Mouse (Mus musculus): ENCODE data around the gene Klf11. TPM values are rescaled to one million over a fixed set of nuclear protein-coding genes. Genes with fewer than 3 reads are reported as not detected.
"Not testable (repeated sequence)": the region's sequence is repeated elsewhere in the genome, so short reads cannot be mapped to it uniquely, and the experiment has no call there.

Gene Klf11
- polyA plus RNA-seq, 1 experiment from 2014 or later, result 8.7 TPM

GRCm38 (mm10) chr12:24686038-24686695 is 35.1 kb downstream of the Klf11 start:
- H3K27ac ChIP-seq (ENCODE audit: low read depth, low read length), result peak overlapping the region; percentile 52
- no peaks in the 10 kb centered on the region for H3K9me3 ChIP-seq (ENCODE audit: control insufficient read depth, low read length)
- no peaks in the 10 kb centered on the region for H3K36me3 ChIP-seq (ENCODE audit: control insufficient read depth, insufficient read depth, low read length)
- WGBS, result 49% methylated on average over 6 of the region's 6 CpGs
- ATAC-seq (replicated peaks; ENCODE audit: low FRiP score) (peak; percentile 77), DNase-seq (ENCODE audit: low spot score) (no peak)
- H3K4me2 ChIP-seq, result no peak overlapping the region; the same call in 1 of the 2 replicates
- no peak overlapping the region for H3K4me3 ChIP-seq (ENCODE audit: low read depth, low read length)
- H3K27me3 ChIP-seq (replicated peaks; ENCODE audit: control insufficient read depth, insufficient read depth, low read length), result peaks cover 22% of the 10 kb centered on the region
- peaks cover 7% of the 10 kb centered on the region for H3K4me1 ChIP-seq (replicated peaks; ENCODE audit: control insufficient read depth, insufficient read depth, low read length)
- no peak overlapping the region for H3K9ac ChIP-seq (ENCODE audit: low read depth, low read length)

DNA sequence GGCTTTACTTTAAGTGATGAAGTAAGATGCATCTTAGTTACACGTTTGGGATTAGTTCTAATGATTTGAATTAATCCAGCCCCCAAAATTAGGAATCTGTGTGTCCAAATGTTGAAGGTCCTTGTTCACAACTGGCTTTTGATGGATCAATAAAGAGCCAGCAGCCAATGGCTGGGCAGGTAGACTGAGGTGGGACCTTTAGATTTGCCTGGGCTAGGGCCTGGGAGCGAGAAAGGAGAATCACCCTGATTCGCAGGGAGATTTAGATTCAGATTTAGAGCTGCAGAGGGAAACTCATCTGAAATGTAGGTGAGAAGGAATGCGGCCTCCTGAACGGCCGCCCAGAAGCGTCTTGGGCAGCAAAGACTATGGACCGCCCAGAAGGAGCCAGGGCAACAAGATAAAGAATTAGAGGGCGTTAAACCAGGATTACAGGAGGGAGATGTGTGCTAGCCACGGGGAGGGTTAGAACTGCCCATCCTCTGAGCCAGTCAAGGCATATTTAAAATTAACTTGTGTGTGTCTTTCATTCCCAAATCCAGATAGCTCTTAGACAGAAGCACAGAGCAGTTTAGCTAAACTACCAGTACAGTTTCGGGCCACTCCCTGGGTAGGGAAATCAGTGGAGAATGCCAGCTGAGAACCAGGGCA is 35.7 kb downstream of the Klf11 start:
- peak overlapping the region; percentile 44 for H3K27ac ChIP-seq (ENCODE audit: low read depth, low read length)
- H3K4me1 ChIP-seq (replicated peaks; ENCODE audit: control insufficient read depth, insufficient read depth, low read length), result peaks cover 1% of the 10 kb centered on the region
- DNase-seq (ENCODE audit: low spot score) (no peak), ATAC-seq (replicated peaks; ENCODE audit: low FRiP score) (peak; percentile 61; the same call in 1 of the 2 replicates)
- 59% methylated on average over 11 of the region's 11 CpGs for WGBS
- H3K4me3 ChIP-seq (ENCODE audit: low read depth, low read length), result no peak overlapping the region
- no peak overlapping the region for H3K9ac ChIP-seq (ENCODE audit: low read depth, low read length)
- H3K4me2 ChIP-seq, result no peak overlapping the region
- no peaks in the 10 kb centered on the region for H3K9me3 ChIP-seq (ENCODE audit: control insufficient read depth, low read length)
- no peaks in the 10 kb centered on the region for H3K36me3 ChIP-seq (ENCODE audit: control insufficient read depth, insufficient read depth, low read length)
- H3K27me3 ChIP-seq (replicated peaks; ENCODE audit: control insufficient read depth, insufficient read depth, low read length), result peaks cover 16% of the 10 kb centered on the region

- Histone ChIP-seq H3K4me1 (replicated peaks; ENCODE audit: control insufficient read depth, insufficient read depth, low read length) (no peaks in the 10 kb centered on the region; the same call in 1 of the 2 replicates), H3K4me3 (ENCODE audit: low read depth, low read length) (no peak overlapping the region), H3K9ac (ENCODE audit: low read depth, low read length) (no peak overlapping the region), H3K27ac (ENCODE audit: low read depth, low read length) (no peak overlapping the region), H3K27me3 (replicated peaks; ENCODE audit: control insufficient read depth, insufficient read depth, low read length) (0 out of 2 replicates have a peak, but pooled peaks cover 2% of the 10 kb centered on the region), H3K36me3 (ENCODE audit: control insufficient read depth, insufficient read depth, low read length) (no peaks in the 10 kb centered on the region), H3K4me2 (no peak overlapping the region), H3K9me3 (ENCODE audit: control insufficient read depth, low read length) (no peaks in the 10 kb centered on the region)
- WGBS, result 75% methylated on average over 3 of the region's 3 CpGs
- DNase-seq (ENCODE audit: low spot score), result no peak
- no peak for ATAC-seq (replicated peaks; ENCODE audit: low FRiP score)
These were observed 39.3 kb downstream of the Klf11 start for GRCm38 (mm10) chr12:24690351-24690750.

- H3K9me3 ChIP-seq (ENCODE audit: control insufficient read depth, low read length), result no peaks in the 10 kb centered on the region
- WGBS, result 34% methylated on average over 16 of the region's 16 CpGs
- no peaks in the 10 kb centered on the region for H3K4me1 ChIP-seq (replicated peaks; ENCODE audit: control insufficient read depth, insufficient read depth, low read length)
- no peaks in the 10 kb centered on the region for H3K36me3 ChIP-seq (ENCODE audit: control insufficient read depth, insufficient read depth, low read length)
- H3K9ac ChIP-seq (ENCODE audit: low read depth, low read length), result no peak overlapping the region
- DNase-seq (ENCODE audit: low spot score), result peak; percentile 74
- H3K27ac ChIP-seq (ENCODE audit: low read depth, low read length), result no peak overlapping the region
- H3K4me3 ChIP-seq (ENCODE audit: low read depth, low read length), result no peak overlapping the region
- H3K27me3 ChIP-seq (replicated peaks; ENCODE audit: control insufficient read depth, insufficient read depth, low read length), result no peaks in the 10 kb centered on the region
- peak; percentile 87 for ATAC-seq (replicated peaks; ENCODE audit: low FRiP score)
- H3K4me2 ChIP-seq, result no peak overlapping the region
These were observed 45.7 kb downstream of the Klf11 start for GRCm38 (mm10) chr12:24696500-24697483.

GRCm38 (mm10) chr12:24697484-24698204 is 46.6 kb downstream of the Klf11 start:
- H3K36me3 ChIP-seq (ENCODE audit: control insufficient read depth, insufficient read depth, low read length), result no peaks in the 10 kb centered on the region
- 55% methylated on average over 8 of the region's 8 CpGs for WGBS
- H3K4me2 ChIP-seq, result no peak overlapping the region
- H3K9ac ChIP-seq (ENCODE audit: low read depth, low read length), result no peak overlapping the region
- DNase-seq (ENCODE audit: low spot score) (no peak), ATAC-seq (replicated peaks; ENCODE audit: low FRiP score) (peak; percentile 59)
- H3K9me3 ChIP-seq (ENCODE audit: control insufficient read depth, low read length), result no peaks in the 10 kb centered on the region
- no peak overlapping the region for H3K4me3 ChIP-seq (ENCODE audit: low read depth, low read length)
- no peaks in the 10 kb centered on the region; the same call in 1 of the 2 replicates for H3K4me1 ChIP-seq (replicated peaks; ENCODE audit: control insufficient read depth, insufficient read depth, low read length)
- no peak overlapping the region for H3K27ac ChIP-seq (ENCODE audit: low read depth, low read length)
- no peaks in the 10 kb centered on the region for H3K27me3 ChIP-seq (replicated peaks; ENCODE audit: control insufficient read depth, insufficient read depth, low read length)

DNA sequence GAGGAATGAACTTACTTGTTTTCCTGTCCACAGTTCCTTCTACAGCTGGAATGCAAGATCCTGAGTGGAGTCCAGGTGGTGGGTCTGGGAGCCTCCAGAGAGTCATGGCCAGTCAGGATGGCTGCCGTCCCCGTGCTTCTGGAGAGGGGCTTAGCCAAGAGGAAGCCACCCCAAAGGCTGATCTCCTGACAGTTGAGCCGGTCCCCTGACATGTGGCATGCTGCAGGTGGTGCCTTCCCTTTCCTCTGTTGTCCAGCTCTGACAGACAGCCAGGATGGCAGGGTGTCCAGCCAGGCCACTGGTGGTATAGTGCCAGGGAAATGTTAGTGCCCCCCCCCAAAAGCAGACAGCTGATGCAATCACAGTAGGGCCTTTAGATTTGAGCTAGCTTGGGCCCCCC is 47.4 kb downstream of the Klf11 start:
- ATAC-seq (replicated peaks; ENCODE audit: low FRiP score), result no peak
- DNase-seq (ENCODE audit: low spot score), result no peak
- Histone ChIP-seq H3K4me3 (ENCODE audit: low read depth, low read length) (no peak overlapping the region), H3K36me3 (ENCODE audit: control insufficient read depth, insufficient read depth, low read length) (no peaks in the 10 kb centered on the region), H3K9me3 (ENCODE audit: control insufficient read depth, low read length) (no peaks in the 10 kb centered on the region), H3K4me1 (replicated peaks; ENCODE audit: control insufficient read depth, insufficient read depth, low read length) (peaks cover 4% of the 10 kb centered on the region; the same call in 1 of the 2 replicates), H3K4me2 (no peak overlapping the region), H3K27ac (ENCODE audit: low read depth, low read length) (no peak overlapping the region), H3K9ac (ENCODE audit: low read depth, low read length) (no peak overlapping the region), H3K27me3 (replicated peaks; ENCODE audit: control insufficient read depth, insufficient read depth, low read length) (no peaks in the 10 kb centered on the region)
- 66% methylated on average over 3 of the region's 3 CpGs for WGBS

GRCm38 (mm10) chr12:24699578-24699977 is 48.5 kb downstream of the Klf11 start:
- Histone ChIP-seq H3K27me3 (replicated peaks; ENCODE audit: control insufficient read depth, insufficient read depth, low read length) (no peaks in the 10 kb centered on the region), H3K4me3 (ENCODE audit: low read depth, low read length) (no peak overlapping the region), H3K27ac (ENCODE audit: low read depth, low read length) (no peak overlapping the region), H3K4me2 (no peak overlapping the region), H3K9ac (ENCODE audit: low read depth, low read length) (no peak overlapping the region), H3K36me3 (ENCODE audit: control insufficient read depth, insufficient read depth, low read length) (no peaks in the 10 kb centered on the region), H3K4me1 (replicated peaks; ENCODE audit: control insufficient read depth, insufficient read depth, low read length) (peaks cover 4% of the 10 kb centered on the region; the same call in 1 of the 2 replicates), H3K9me3 (ENCODE audit: control insufficient read depth, low read length) (no peaks in the 10 kb centered on the region)
- ATAC-seq (replicated peaks; ENCODE audit: low FRiP score) (no peak), DNase-seq (ENCODE audit: low spot score) (no peak)
- WGBS, result 73% methylated on average over 10 of the region's 10 CpGs

DNA sequence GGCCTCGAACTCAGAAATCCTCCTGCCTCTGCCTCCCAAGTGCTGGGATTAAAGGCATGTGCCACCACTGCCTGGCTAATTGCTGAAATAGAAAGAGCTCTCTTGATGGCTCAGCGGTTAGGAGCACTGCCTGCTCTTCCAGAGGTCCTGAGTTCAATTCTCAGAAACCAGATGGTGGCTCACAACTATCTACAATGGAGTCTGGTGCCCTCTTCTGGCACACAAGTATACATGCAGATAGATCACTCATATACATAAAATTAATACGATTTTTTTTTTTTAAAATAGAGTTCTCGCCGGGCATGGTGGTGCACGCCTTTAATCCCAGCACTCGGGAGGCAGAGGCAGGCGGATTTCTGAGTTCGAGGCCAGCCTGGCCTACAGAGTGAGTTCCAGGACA is 50.5 kb downstream of the Klf11 start:
- H3K36me3 ChIP-seq (ENCODE audit: control insufficient read depth, insufficient read depth, low read length); H3K9me3 ChIP-seq (ENCODE audit: control insufficient read depth, low read length); H3K27ac ChIP-seq (ENCODE audit: low read depth, low read length); H3K9ac ChIP-seq (ENCODE audit: low read depth, low read length); H3K4me3 ChIP-seq (ENCODE audit: low read depth, low read length); H3K27me3 ChIP-seq (replicated peaks; ENCODE audit: control insufficient read depth, insufficient read depth, low read length); DNase-seq (ENCODE audit: low spot score); H3K4me2 ChIP-seq; ATAC-seq (replicated peaks; ENCODE audit: low FRiP score); H3K4me1 ChIP-seq (replicated peaks; ENCODE audit: control insufficient read depth, insufficient read depth, low read length): not testable (repeated sequence)
- 79% methylated on average over 9 of the region's 9 CpGs for WGBS
